Mouse (Mus musculus) brain, embryonic 14.5 days (tissue): ENCODE data around the gene Swap70.

Experiments used
- CTCF ChIP-seq: fragments of 200-500 bp; IDR thresholded peaks from 2 replicates; pipeline ENCODE4 v1.5.1; 2012; ENCODE audit warnings: inconsistent platforms, mild to moderate bottlenecking, moderate library complexity, borderline replicate concordance; ENCODE audit not compliant: insufficient read depth, insufficient read length; ENCODE audit errors: extremely low read depth
- POLR2A ChIP-seq: fragments of 200-500 bp; IDR thresholded peaks from 2 replicates; pipeline ENCODE4 v1.6.1; 2012; ENCODE audit warnings: mild to moderate bottlenecking, inconsistent platforms, borderline replicate concordance; ENCODE audit not compliant: poor library complexity, insufficient read depth, insufficient read length, severe bottlenecking; ENCODE audit errors: extremely low read depth

DNA sequence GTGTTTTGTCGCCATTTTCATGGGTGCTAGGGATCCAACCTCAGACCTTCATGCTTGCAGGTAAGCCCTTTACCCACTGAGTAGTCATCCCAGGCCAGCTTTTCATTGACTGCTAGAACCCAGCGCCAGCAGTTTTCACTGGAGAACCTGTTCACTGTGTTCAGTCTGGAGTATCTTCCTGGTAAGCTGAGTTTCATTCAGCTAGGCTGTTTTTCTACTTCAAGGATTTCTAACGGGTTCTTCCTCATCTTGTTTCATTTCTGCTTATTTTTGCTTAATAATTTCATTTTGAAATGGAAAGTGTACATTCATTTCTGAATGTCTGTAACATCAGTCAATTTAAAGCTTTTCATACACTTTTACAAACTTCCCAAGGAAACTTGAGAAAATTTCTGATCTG is 36.9 kb upstream of the Swap70 start:
- TF ChIP-seq CTCF (no peak), POLR2A (no peak)
